Mouse (Mus musculus) hindbrain, embryonic 12.5 days (tissue): ENCODE results near the gene Ctss. TPM values are rescaled to one million over a fixed set of nuclear protein-coding genes. Genes with fewer than 3 reads are reported as not detected.

Experiments
- ATAC-seq: fragments of 200-750 bp; cut with Nextera tagmentation; 2 replicates; pipeline ENCODE4 v1.8.0; 2017; ENCODE audit warnings: moderate TSS enrichment; ENCODE audit not compliant: low FRiP score
- H3K27ac ChIP-seq: fragments of 300-500 bp; sonication (generic); 2 replicates; pipeline ENCODE4 v1.5.1; 2016; ENCODE audit warnings: mild to moderate bottlenecking
- H3K27me3 ChIP-seq: fragments of 300-500 bp; sonication (generic); 2 replicates; pipeline ENCODE4 v1.6.1; 2016; ENCODE audit warnings: mild to moderate bottlenecking
- H3K36me3 ChIP-seq: fragments of 300-500 bp; sonication (generic); 2 replicates; pipeline ENCODE4 v1.6.1; 2016; ENCODE audit warnings: mild to moderate bottlenecking
- H3K4me1 ChIP-seq: fragments of 300-500 bp; sonication (generic); 2 replicates; pipeline ENCODE4 v1.6.1; 2016
- H3K4me2 ChIP-seq: fragments of 300-500 bp; sonication (generic); replicated peaks from 2 replicates; pipeline ENCODE4 v1.6.1; 2016; ENCODE audit warnings: mild to moderate bottlenecking
- H3K4me3 ChIP-seq: fragments of 300-500 bp; sonication (generic); 2 replicates; pipeline ENCODE4 v1.5.1; 2016; ENCODE audit warnings: mild to moderate bottlenecking
- H3K9ac ChIP-seq: fragments of 300-500 bp; sonication (generic); 2 replicates; pipeline ENCODE4 v1.6.1; 2016; ENCODE audit warnings: mild to moderate bottlenecking, moderate library complexity
- H3K9me3 ChIP-seq: fragments of 300-500 bp; sonication (generic); replicated peaks from 2 replicates; pipeline ENCODE4 v1.6.1; 2016; ENCODE audit warnings: mild to moderate bottlenecking
- WGBS: fragments of 180-500 bp; shearing (Covaris S2); methylation state at CpG from one replicate; pipeline ENCODE4 v1.1.7; 2016; 5-methylcytosine and 5-hydroxymethylcytosine counted together
- polyA plus RNA-seq: library from polyadenylated mRNA; unstranded; fragments of >200 nt; fragmentation: Nextera tagmentation; extraction: Ambion mirVana; gene quantifications from 2 replicates; pipeline ENCODE4 v1.2.1, GENCODE M21; 2016

Gene Ctss
- polyA plus RNA-seq, 1 experiment from 2014 or later, result 12.0 TPM

DNA sequence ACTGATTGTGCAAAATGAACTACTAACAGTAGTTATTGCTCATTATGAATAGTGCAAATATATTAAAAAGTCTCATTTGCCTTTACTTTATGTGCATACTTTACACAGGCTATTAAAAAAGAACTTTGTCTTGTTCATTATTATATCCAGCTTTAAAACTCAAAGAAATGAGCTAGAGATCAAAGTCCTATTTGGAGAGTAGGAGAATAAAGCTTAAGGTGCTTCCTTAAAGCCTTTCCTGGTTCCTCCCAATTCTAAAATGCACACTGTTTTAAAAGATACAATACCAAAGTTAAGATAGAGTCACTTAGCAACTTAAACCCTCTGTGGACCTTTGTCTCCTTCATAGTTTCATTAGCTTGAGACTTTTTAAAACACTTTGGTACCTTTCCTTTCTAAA lies 72.1 kb downstream of the Ctss start:
- H3K27me3 ChIP-seq, result no peaks in the 10 kb centered on the region
- H3K36me3 ChIP-seq, result peaks cover 27% of the 10 kb centered on the region; the same call in 1 of the 2 replicates
- ATAC-seq, result no peak
- no peak overlapping the region for H3K27ac ChIP-seq
- no peaks in the 10 kb centered on the region for H3K4me1 ChIP-seq
- no peaks in the 10 kb centered on the region for H3K9me3 ChIP-seq
- no peak overlapping the region for H3K4me3 ChIP-seq
- H3K4me2 ChIP-seq, result no peak overlapping the region
- no peak overlapping the region for H3K9ac ChIP-seq

DNA sequence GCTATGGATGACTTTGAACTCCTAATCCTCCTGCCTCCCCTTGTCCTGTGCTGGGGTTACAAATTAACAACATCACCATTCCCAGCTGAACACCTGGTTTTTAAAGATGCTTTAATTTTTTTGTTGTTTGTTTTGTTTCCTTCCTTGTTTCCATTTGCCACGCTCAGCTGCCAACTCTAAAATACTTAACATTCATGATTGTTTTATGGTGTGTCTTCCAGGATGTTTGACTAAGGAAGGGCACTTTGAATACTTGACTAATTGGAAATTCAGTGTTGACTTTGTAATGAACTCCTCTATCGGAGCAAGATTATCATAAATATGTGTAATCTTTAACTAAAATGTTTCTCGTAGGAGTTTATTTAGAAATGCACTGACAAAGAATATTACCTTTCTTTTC lies 74.7 kb downstream of the Ctss start:
- no peaks in the 10 kb centered on the region for H3K4me1 ChIP-seq
- H3K4me3 ChIP-seq, result no peak overlapping the region
- 87% methylated on average over 3 of the region's 3 CpGs for WGBS
- no peak overlapping the region for H3K9ac ChIP-seq
- no peak overlapping the region for H3K4me2 ChIP-seq
- no peak overlapping the region for H3K27ac ChIP-seq
- no peak for ATAC-seq
- H3K9me3 ChIP-seq, result no peaks in the 10 kb centered on the region
- peaks cover 8% of the 10 kb centered on the region; the same call in 1 of the 2 replicates for H3K36me3 ChIP-seq
- H3K27me3 ChIP-seq, result no peaks in the 10 kb centered on the region

Other genes starting within 250 kb of the Ctss start
- 45.7 and 51.1 TPM in 2 replicates for gene Mindy1, start 245.4 kb upstream of the Ctss start, polyA plus RNA-seq
- 37.0 and 37.9 TPM in 2 replicates for gene Prune1, start 244.7 kb upstream of the Ctss start, polyA plus RNA-seq
- gene Anxa9, start 219.6 kb upstream of the Ctss start, polyA plus RNA-seq, result 0.87 and 1.1 TPM in 2 replicates
- 115 TPM in 2 replicates for gene Cers2, start 212.0 kb upstream of the Ctss start, polyA plus RNA-seq
- gene Setdb1, start 169.6 kb upstream of the Ctss start, polyA plus RNA-seq, result 56.3 and 62.9 TPM in 2 replicates
- gene 4930558C23Rik, start 123.9 kb upstream of the Ctss start, polyA plus RNA-seq, result not detected in 2 replicates
- 34.3 and 37.7 TPM in 2 replicates for gene Arnt, start 92.4 kb upstream of the Ctss start, polyA plus RNA-seq
- gene Ctsk, start 27.5 kb upstream of the Ctss start, polyA plus RNA-seq, result 18.3 and 20.2 TPM in 2 replicates
- gene Hormad1, start 32.9 kb downstream of the Ctss start, polyA plus RNA-seq, result not detected in 2 replicates
- gene Golph3l, start 62.1 kb downstream of the Ctss start, polyA plus RNA-seq, result 33.7 and 34.7 TPM in 2 replicates
- 91.3 and 97.5 TPM in 2 replicates for gene Ensa, start 98.2 kb downstream of the Ctss start, polyA plus RNA-seq
- 86.4 TPM in 2 replicates for gene Mcl1, start 132.0 kb downstream of the Ctss start, polyA plus RNA-seq
- gene Adamtsl4, start 161.1 kb downstream of the Ctss start, polyA plus RNA-seq, result 0.65 and 1.2 TPM in 2 replicates
- 12.6 and 13.2 TPM in 2 replicates for gene Ecm1, start 212.8 kb downstream of the Ctss start, polyA plus RNA-seq
- gene Tars2, start 233.4 kb downstream of the Ctss start, polyA plus RNA-seq, result 39.5 and 45.9 TPM in 2 replicates